Mouse (Mus musculus): ENCODE measurements around the gene Mlst8. TPM values are rescaled to one million over a fixed set of nuclear protein-coding genes. Genes with fewer than 3 reads are reported as not detected.

Mlst8 gene
- total RNA-seq, 1 experiment from 2014 or later = 9.2 TPM

- ATAC-seq (replicated peaks in 1 of 2; ENCODE audit: insufficient read depth in 1 of 2, low FRiP score in 2 of 2, low TSS enrichment in 1 of 2, low read depth in 1 of 2, poor library complexity in 2 of 2, severe bottlenecking in 2 of 2) = peak; percentile 49 to 56; a peak in 1 of 4 replicates
Measured at GRCm38 (mm10) chr17:24494627-24495335, 15.9 kb upstream of the Mlst8 start.

GRCm38 (mm10) chr17:24490399-24490798, 11.5 kb upstream of the Mlst8 start:
- ATAC-seq (replicated peaks in 1 of 2; ENCODE audit: insufficient read depth in 1 of 2, low FRiP score in 2 of 2, low TSS enrichment in 1 of 2, low read depth in 1 of 2, poor library complexity in 2 of 2, severe bottlenecking in 2 of 2) = no peak

- no peak for ATAC-seq (replicated peaks in 1 of 2; ENCODE audit: insufficient read depth in 1 of 2, low FRiP score in 2 of 2, low TSS enrichment in 1 of 2, low read depth in 1 of 2, poor library complexity in 2 of 2, severe bottlenecking in 2 of 2)
Measured at GRCm38 (mm10) chr17:24489265-24490030, 10.6 kb upstream of the Mlst8 start.

- ATAC-seq (replicated peaks in 1 of 2; ENCODE audit: insufficient read depth in 1 of 2, low FRiP score in 2 of 2, low TSS enrichment in 1 of 2, low read depth in 1 of 2, poor library complexity in 2 of 2, severe bottlenecking in 2 of 2) = peak; percentile 46 to 59; a peak in 3 of 4 replicates
Measured at GRCm38 (mm10) chr17:24488662-24489264, 9.9 kb upstream of the Mlst8 start.

- ATAC-seq (replicated peaks in 1 of 2; ENCODE audit: insufficient read depth in 1 of 2, low FRiP score in 2 of 2, low TSS enrichment in 1 of 2, low read depth in 1 of 2, poor library complexity in 2 of 2, severe bottlenecking in 2 of 2) = peak in 1 of 2 experiments; percentile 14; a peak in 1 of 4 replicates
Measured at GRCm38 (mm10) chr17:24488186-24488661, 9.3 kb upstream of the Mlst8 start, which contains the start of gene Caskin1. Gene Caskin1 (plus strand): TSS chr17:24488601.

GRCm38 (mm10) chr17:24485090-24485860, 6.4 kb upstream of the Mlst8 start:
- ATAC-seq (replicated peaks in 1 of 2; ENCODE audit: insufficient read depth in 1 of 2, low FRiP score in 2 of 2, low TSS enrichment in 1 of 2, low read depth in 1 of 2, poor library complexity in 2 of 2, severe bottlenecking in 2 of 2) = no peak

GRCm38 (mm10) chr17:24483495-24483894, 4.6 kb upstream of the Mlst8 start:
- ATAC-seq (replicated peaks in 1 of 2; ENCODE audit: insufficient read depth in 1 of 2, low FRiP score in 2 of 2, low TSS enrichment in 1 of 2, low read depth in 1 of 2, poor library complexity in 2 of 2, severe bottlenecking in 2 of 2) = no peak

- no peak for ATAC-seq (replicated peaks in 1 of 2; ENCODE audit: insufficient read depth in 1 of 2, low FRiP score in 2 of 2, low TSS enrichment in 1 of 2, low read depth in 1 of 2, poor library complexity in 2 of 2, severe bottlenecking in 2 of 2)
Measured at GRCm38 (mm10) chr17:24481027-24481815, 2.3 kb upstream of the Mlst8 start.

- ATAC-seq (replicated peaks in 1 of 2; ENCODE audit: insufficient read depth in 1 of 2, low FRiP score in 2 of 2, low TSS enrichment in 1 of 2, low read depth in 1 of 2, poor library complexity in 2 of 2, severe bottlenecking in 2 of 2) = no peak
Measured at GRCm38 (mm10) chr17:24480201-24480826, 1.4 kb upstream of the Mlst8 start.

- ATAC-seq (replicated peaks in 1 of 2; ENCODE audit: insufficient read depth in 1 of 2, low FRiP score in 2 of 2, low TSS enrichment in 1 of 2, low read depth in 1 of 2, poor library complexity in 2 of 2, severe bottlenecking in 2 of 2) = no peak
Measured at GRCm38 (mm10) chr17:24479431-24479830, 553 bp upstream of the Mlst8 start.

- ATAC-seq (replicated peaks in 1 of 2; ENCODE audit: insufficient read depth in 1 of 2, low FRiP score in 2 of 2, low TSS enrichment in 1 of 2, low read depth in 1 of 2, poor library complexity in 2 of 2, severe bottlenecking in 2 of 2) = no peak
Measured at GRCm38 (mm10) chr17:24477985-24478600, 785 bp downstream of the Mlst8 start.

GRCm38 (mm10) chr17:24477053-24477984, 1.6 kb downstream of the Mlst8 start:
- ATAC-seq (replicated peaks in 1 of 2; ENCODE audit: insufficient read depth in 1 of 2, low FRiP score in 2 of 2, low TSS enrichment in 1 of 2, low read depth in 1 of 2, poor library complexity in 2 of 2, severe bottlenecking in 2 of 2) = peak in 1 of 2 experiments; percentile 15; a peak in 1 of 4 replicates

GRCm38 (mm10) chr17:24476022-24476776, 2.7 kb downstream of the Mlst8 start:
- ATAC-seq (replicated peaks in 1 of 2; ENCODE audit: insufficient read depth in 1 of 2, low FRiP score in 2 of 2, low TSS enrichment in 1 of 2, low read depth in 1 of 2, poor library complexity in 2 of 2, severe bottlenecking in 2 of 2) = no peak

- no peak for ATAC-seq (replicated peaks in 1 of 2; ENCODE audit: insufficient read depth in 1 of 2, low FRiP score in 2 of 2, low TSS enrichment in 1 of 2, low read depth in 1 of 2, poor library complexity in 2 of 2, severe bottlenecking in 2 of 2)
Measured at GRCm38 (mm10) chr17:24475586-24475985, 3.3 kb downstream of the Mlst8 start.
